Mouse (Mus musculus) G1E (cell line): ENCODE measurements around the gene Fam83c.

Experiments used
- CTCF ChIP-seq: IDR thresholded peaks from 2 replicates; pipeline ENCODE4 v1.5.1; 2012; ENCODE audit warnings: low read depth, low read length, inconsistent platforms, mixed read lengths
- GATA1 ChIP-seq: IDR thresholded peaks from 2 replicates; pipeline ENCODE4 v1.6.1; 2012; ENCODE audit warnings: borderline replicate concordance, low read length, inconsistent platforms, mixed read lengths
- GATA2 ChIP-seq: IDR thresholded peaks from 2 replicates; pipeline ENCODE4 v1.6.1; 2012; ENCODE audit warnings: low read depth, low read length, inconsistent platforms, borderline replicate concordance
- POLR2AphosphoS5 ChIP-seq: IDR thresholded peaks from 2 replicates; pipeline ENCODE4 v1.6.1; 2012; ENCODE audit warnings: low read depth, low read length, inconsistent platforms; ENCODE audit not compliant: insufficient replicate concordance
- TAL1 ChIP-seq: conservative IDR thresholded peaks from 2 replicates; pipeline ENCODE4 v1.6.1; 2012; ENCODE audit warnings: low read depth, low read length, inconsistent platforms, mixed read lengths

DNA sequence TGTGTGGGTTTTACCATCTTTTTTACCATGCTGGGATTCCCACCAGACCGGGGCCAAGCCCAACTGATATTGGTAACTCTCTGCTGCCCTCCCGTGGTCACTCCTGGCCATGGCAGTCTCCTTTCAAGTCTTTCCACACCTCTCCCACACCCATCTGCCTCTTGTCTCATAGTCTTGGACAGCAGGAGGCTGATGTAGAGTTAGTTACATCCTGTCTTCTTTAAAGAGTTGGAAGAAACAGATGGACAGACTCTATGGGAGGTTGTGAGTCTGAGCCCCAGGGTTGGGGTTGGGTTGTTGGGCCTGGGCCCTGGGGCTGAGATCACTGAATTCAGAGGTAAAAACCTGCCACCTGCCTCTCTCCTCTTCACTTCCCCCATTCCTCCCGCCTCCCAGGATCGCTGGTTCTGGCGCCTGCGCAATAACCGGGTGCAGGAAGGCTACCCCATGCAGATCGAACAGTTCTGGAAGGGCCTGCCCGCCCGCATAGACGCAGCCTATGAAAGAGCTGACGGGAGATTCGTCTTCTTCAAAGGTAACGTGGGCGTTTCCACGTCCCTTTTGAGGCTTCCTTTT lies 22.7 kb downstream of the Fam83c start:
- TF ChIP-seq CTCF (peak; percentile 97), TAL1 (no peak), GATA1 (no peak), POLR2AphosphoS5 (no peak), GATA2 (no peak)
